Mouse (Mus musculus) heart, embryonic 12.5 days (tissue): ENCODE measurements around the gene Csmd2. TPM values are rescaled to one million over a fixed set of nuclear protein-coding genes. Genes with fewer than 3 reads are reported as not detected.

Experiments used
- ATAC-seq: fragments of 200-750 bp; cut with Nextera tagmentation; 2 replicates; pipeline ENCODE4 v1.8.0; 2017; ENCODE audit warnings: moderate TSS enrichment, moderate library complexity; ENCODE audit not compliant: insufficient number of reproducible peaks, low FRiP score
- H3K27ac ChIP-seq: fragments of 300-500 bp; sonication (generic); 2 replicates; pipeline ENCODE4 v1.5.1; 2016; ENCODE audit warnings: mild to moderate bottlenecking, moderate library complexity; ENCODE audit not compliant: poor library complexity, severe bottlenecking
- H3K27me3 ChIP-seq: fragments of 300-500 bp; sonication (generic); replicated peaks from 2 replicates; pipeline ENCODE4 v1.6.1; 2016; ENCODE audit warnings: mild to moderate bottlenecking, moderate library complexity
- H3K36me3 ChIP-seq: fragments of 300-500 bp; sonication (generic); 2 replicates; pipeline ENCODE4 v1.6.1; 2016; ENCODE audit warnings: mild to moderate bottlenecking, moderate library complexity
- H3K4me1 ChIP-seq: fragments of 300-500 bp; sonication (generic); replicated peaks from 2 replicates; pipeline ENCODE4 v1.6.1; 2016; ENCODE audit warnings: mild to moderate bottlenecking
- H3K4me2 ChIP-seq: fragments of 300-500 bp; sonication (generic); 2 replicates; pipeline ENCODE4 v1.6.1; 2016; ENCODE audit warnings: mild to moderate bottlenecking, moderate library complexity
- H3K4me3 ChIP-seq: fragments of 300-500 bp; sonication (generic); 2 replicates; pipeline ENCODE4 v1.5.1; 2016; ENCODE audit warnings: mild to moderate bottlenecking
- H3K9ac ChIP-seq: fragments of 300-500 bp; sonication (generic); 2 replicates; pipeline ENCODE4 v1.6.1; 2016; ENCODE audit warnings: mild to moderate bottlenecking, moderate library complexity
- H3K9me3 ChIP-seq: fragments of 300-500 bp; sonication (generic); replicated peaks from 2 replicates; pipeline ENCODE4 v1.6.1; 2016; ENCODE audit warnings: mild to moderate bottlenecking, moderate library complexity
- WGBS: fragments of 180-500 bp; shearing (Covaris S2); methylation state at CpG from one replicate; pipeline ENCODE4 v1.1.7; 2016; 5-methylcytosine and 5-hydroxymethylcytosine counted together
- polyA plus RNA-seq: library from polyadenylated mRNA; unstranded; fragments of >200 nt; fragmentation: Nextera tagmentation; extraction: Ambion mirVana; gene quantifications from 2 replicates; pipeline ENCODE4 v1.2.1, GENCODE M21; 2016

The Csmd2 gene
- polyA plus RNA-seq, 1 experiment from 2014 or later: 0.06 TPM

- Histone ChIP-seq H3K9me3 (no peaks in the 10 kb centered on the region), H3K4me3 (no peak overlapping the region), H3K36me3 (no peaks in the 10 kb centered on the region), H3K27ac (no peak overlapping the region), H3K4me2 (no peak overlapping the region), H3K9ac (no peak overlapping the region), H3K4me1 (no peaks in the 10 kb centered on the region), H3K27me3 (no peaks in the 10 kb centered on the region)
- 7% methylated on average over 2 of the region's 2 CpGs for WGBS
- ATAC-seq: no peak
Measured at GRCm38 (mm10) chr4:128245201-128245600, 257.5 kb downstream of the Csmd2 start.

DNA sequence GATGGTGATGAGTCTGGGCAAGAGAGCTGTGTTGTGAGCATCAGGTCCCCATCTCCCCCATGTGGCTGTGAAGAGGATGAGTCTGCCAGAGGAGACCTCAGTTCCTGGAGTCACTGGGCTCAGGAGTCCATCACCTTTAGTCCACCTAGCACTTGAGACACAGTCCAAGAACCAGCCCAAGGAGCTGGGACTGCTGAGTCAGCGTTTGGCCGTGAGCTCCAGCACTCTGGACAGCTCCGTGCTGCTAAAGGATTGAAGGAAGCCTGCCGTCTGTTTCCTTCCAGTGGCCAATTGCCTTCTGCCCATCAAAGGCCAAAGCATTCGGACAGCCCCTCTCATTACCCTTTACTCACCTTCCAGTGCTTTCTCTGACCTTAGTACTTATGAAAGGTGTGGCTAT lies 261.0 kb downstream of the Csmd2 start:
- Histone ChIP-seq H3K4me1 (no peaks in the 10 kb centered on the region), H3K36me3 (no peaks in the 10 kb centered on the region), H3K27me3 (no peaks in the 10 kb centered on the region), H3K27ac (no peak overlapping the region), H3K9ac (no peak overlapping the region), H3K4me3 (no peak overlapping the region), H3K9me3 (no peaks in the 10 kb centered on the region), H3K4me2 (no peak overlapping the region)
- no peak for ATAC-seq
- 10% methylated on average over 5 of the region's 5 CpGs for WGBS

DNA sequence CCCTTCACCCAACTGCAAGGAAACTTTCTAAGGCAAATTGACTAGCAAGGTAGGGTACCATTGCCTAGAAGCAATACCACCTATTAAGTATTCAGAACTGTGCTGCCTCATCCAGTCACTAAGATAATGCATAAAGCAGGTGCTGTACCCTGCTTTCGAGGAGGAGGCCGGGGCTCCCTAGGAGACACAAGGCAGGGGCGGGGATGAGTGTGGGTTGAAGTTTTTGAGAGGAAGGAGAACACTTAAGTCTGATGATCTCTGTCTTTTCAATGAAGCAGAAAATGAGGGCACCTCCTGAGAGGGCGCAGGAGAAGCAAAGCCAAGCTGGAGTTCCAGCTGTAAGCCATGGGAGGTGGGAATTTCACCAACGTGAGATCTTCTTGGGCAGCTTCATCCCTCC lies 271.6 kb downstream of the Csmd2 start:
- Histone ChIP-seq H3K4me1 (no peaks in the 10 kb centered on the region), H3K27me3 (no peaks in the 10 kb centered on the region), H3K4me3 (no peak overlapping the region), H3K9me3 (no peaks in the 10 kb centered on the region), H3K36me3 (no peaks in the 10 kb centered on the region), H3K9ac (no peak overlapping the region), H3K27ac (no peak overlapping the region), H3K4me2 (no peak overlapping the region)
- 75% methylated on average over 5 of the region's 5 CpGs for WGBS
- no peak for ATAC-seq

GRCm38 (mm10) chr4:128260907-128261560 lies 273.4 kb downstream of the Csmd2 start, which contains the start of gene Hmgb4:
TSS of gene Hmgb4 (minus strand) at chr4:128260957.
- Histone ChIP-seq H3K4me1 (no peaks in the 10 kb centered on the region), H3K36me3 (no peaks in the 10 kb centered on the region), H3K27me3 (no peaks in the 10 kb centered on the region), H3K4me2 (no peak within 1 kb of the TSS), H3K9me3 (peaks cover 8% of the 10 kb centered on the region), H3K27ac (no peak within 1 kb of the TSS), H3K9ac (no peak within 1 kb of the TSS), H3K4me3 (no peak within 1 kb of the TSS)
- 66% methylated on average over 8 of the region's 8 CpGs for WGBS
- ATAC-seq: no peak

GRCm38 (mm10) chr4:128264491-128264890 lies 276.8 kb downstream of the Csmd2 start:
- no peak for ATAC-seq
- WGBS: 80% methylated on average over 5 of the region's 5 CpGs

DNA sequence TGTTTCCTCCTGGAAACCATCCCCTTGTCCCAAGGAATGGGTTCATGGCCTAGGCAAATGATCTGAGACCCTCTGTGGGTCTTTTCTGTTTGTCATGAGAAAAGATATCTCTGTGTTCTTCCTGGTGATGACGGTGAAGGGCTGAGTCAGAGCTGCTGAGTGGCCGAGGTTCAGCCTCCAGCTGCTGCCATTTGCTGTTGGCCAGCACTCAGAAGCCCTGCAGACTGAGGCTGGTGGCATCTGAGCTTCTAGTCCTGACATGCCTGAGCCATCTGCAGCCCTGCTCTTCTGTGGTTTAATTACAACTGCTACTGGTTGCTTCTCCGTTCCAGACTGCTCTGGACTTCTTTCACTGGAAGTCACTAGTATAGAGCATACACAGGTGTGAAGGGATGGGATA lies 277.7 kb downstream of the Csmd2 start:
- H3K27me3 ChIP-seq: no peaks in the 10 kb centered on the region
- H3K9ac ChIP-seq: no peak overlapping the region
- no peak overlapping the region for H3K27ac ChIP-seq
- ATAC-seq: no peak
- no peaks in the 10 kb centered on the region for H3K4me1 ChIP-seq
- 71% methylated on average over 3 of the region's 3 CpGs for WGBS
- no peak overlapping the region for H3K4me3 ChIP-seq
- no peaks in the 10 kb centered on the region for H3K36me3 ChIP-seq
- H3K4me2 ChIP-seq: no peak overlapping the region
- H3K9me3 ChIP-seq: peaks cover 14% of the 10 kb centered on the region

More at GRCm38 (mm10) chr4:128264491-128264890, 276.8 kb downstream of the Csmd2 start:
- Histone ChIP-seq H3K4me2 (no peak overlapping the region), H3K9me3 (peaks cover 14% of the 10 kb centered on the region), H3K27ac (no peak overlapping the region), H3K36me3 (no peaks in the 10 kb centered on the region), H3K9ac (no peak overlapping the region), H3K27me3 (no peaks in the 10 kb centered on the region), H3K4me3 (no peak overlapping the region), H3K4me1 (no peaks in the 10 kb centered on the region)

GRCm38 (mm10) chr4:128269261-128269875 lies 281.7 kb downstream of the Csmd2 start:
- 74% methylated on average over 9 of the region's 9 CpGs for WGBS
- Histone ChIP-seq H3K27me3 (0 out of 2 replicates have a peak, but pooled peaks cover 3% of the 10 kb centered on the region), H3K9me3 (peaks cover 14% of the 10 kb centered on the region), H3K4me3 (no peak overlapping the region), H3K9ac (no peak overlapping the region), H3K36me3 (no peaks in the 10 kb centered on the region), H3K4me1 (0 out of 2 replicates have a peak, but pooled peaks cover 6% of the 10 kb centered on the region), H3K27ac (no peak overlapping the region), H3K4me2 (no peak overlapping the region)
- ATAC-seq: no peak; the same call in 1 of the 2 replicates

GRCm38 (mm10) chr4:128270177-128270576 lies 282.5 kb downstream of the Csmd2 start:
- 0 out of 2 replicates have a peak, but pooled peaks cover 6% of the 10 kb centered on the region for H3K4me1 ChIP-seq
- H3K36me3 ChIP-seq: no peaks in the 10 kb centered on the region
- H3K9ac ChIP-seq: no peak overlapping the region
- H3K27ac ChIP-seq: no peak overlapping the region
- no peak overlapping the region for H3K4me3 ChIP-seq
- H3K9me3 ChIP-seq: peaks cover 14% of the 10 kb centered on the region
- no peak for ATAC-seq
- H3K27me3 ChIP-seq: peaks cover 10% of the 10 kb centered on the region
- WGBS: 73% methylated on average over 10 of the region's 10 CpGs
- no peak overlapping the region for H3K4me2 ChIP-seq

GRCm38 (mm10) chr4:128270931-128271330 lies 283.3 kb downstream of the Csmd2 start:
- Histone ChIP-seq H3K4me2 (no peak overlapping the region), H3K4me3 (no peak overlapping the region), H3K4me1 (0 out of 2 replicates have a peak, but pooled peaks cover 6% of the 10 kb centered on the region), H3K9me3 (peaks cover 7% of the 10 kb centered on the region), H3K27me3 (peaks cover 17% of the 10 kb centered on the region), H3K36me3 (no peaks in the 10 kb centered on the region), H3K27ac (no peak overlapping the region), H3K9ac (no peak overlapping the region)
- no peak for ATAC-seq
- 78% methylated on average over 19 of the region's 19 CpGs for WGBS

DNA sequence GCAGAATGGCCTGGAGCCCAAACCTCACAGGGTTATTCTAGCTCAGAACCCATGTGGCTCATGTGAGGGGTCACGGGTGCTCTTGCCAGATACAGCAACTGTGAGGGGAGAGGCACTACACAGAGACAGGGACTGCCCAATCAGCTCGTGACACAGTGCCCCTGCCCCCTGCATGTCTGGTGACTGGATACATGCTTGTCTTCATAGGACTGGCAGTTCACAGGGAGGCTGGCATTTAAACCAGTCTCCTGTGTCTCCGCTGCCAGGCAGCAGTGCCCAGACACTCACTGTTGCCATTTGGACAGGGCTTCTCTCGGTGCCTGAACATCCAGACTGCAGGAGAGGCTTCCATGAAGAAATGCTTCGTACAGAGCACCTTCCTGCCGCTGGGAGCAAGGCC lies 284.8 kb downstream of the Csmd2 start:
- peaks cover 13% of the 10 kb centered on the region for H3K4me1 ChIP-seq
- 64% methylated on average over 6 of the region's 6 CpGs for WGBS
- no peak overlapping the region for H3K4me2 ChIP-seq
- no peaks in the 10 kb centered on the region for H3K36me3 ChIP-seq
- no peak overlapping the region for H3K27ac ChIP-seq
- H3K4me3 ChIP-seq: no peak overlapping the region
- H3K9me3 ChIP-seq: no peaks in the 10 kb centered on the region
- ATAC-seq: no peak
- peaks cover 22% of the 10 kb centered on the region for H3K27me3 ChIP-seq
- no peak overlapping the region for H3K9ac ChIP-seq

- Histone ChIP-seq H3K4me2 (no peak overlapping the region), H3K9ac (no peak overlapping the region), H3K27ac (no peak overlapping the region), H3K27me3 (peaks cover 22% of the 10 kb centered on the region), H3K36me3 (no peaks in the 10 kb centered on the region), H3K4me1 (peaks cover 20% of the 10 kb centered on the region), H3K4me3 (no peak overlapping the region), H3K9me3 (no peaks in the 10 kb centered on the region)
- 52% methylated on average over 11 of the region's 11 CpGs for WGBS
- ATAC-seq: no peak
Measured at GRCm38 (mm10) chr4:128273146-128273545, 285.5 kb downstream of the Csmd2 start.
